Mouse (Mus musculus): ENCODE measurements around the gene Ipcef1.

- TF ChIP-seq CTCF (conservative IDR thresholded peaks at IDR 0.05; ENCODE audit: low read length) (no peak), NANOG (IDR thresholded peaks at IDR 0.05; ENCODE audit: borderline replicate concordance, low read length) (no peak), POU5F1 (IDR thresholded peaks at IDR 0.05; ENCODE audit: borderline replicate concordance, low read length) (no peak)
These were observed 93.5 kb downstream of the Ipcef1 start for GRCm38 (mm10) chr10:6958791-6959190.

All from E14TG2a.4 (cell line).